Mouse (Mus musculus) left cerebral cortex, adult 11 months (tissue): ENCODE results near the gene Gm20388.

Source experiments
- DNase-seq: peaks from one replicate; pipeline ENCODE4 v3.0.0; 2022; ENCODE audit warnings: low spot score

Gm20388 gene

GRCm38 (mm10) chr8:124077998-124078397, 4167.4 kb downstream of the Gm20388 start:
- no peak for DNase-seq

GRCm38 (mm10) chr8:124078969-124079368, 4168.3 kb downstream of the Gm20388 start:
- no peak for DNase-seq

GRCm38 (mm10) chr8:124080467-124081326, 4170.1 kb downstream of the Gm20388 start:
- DNase-seq: no peak

DNA sequence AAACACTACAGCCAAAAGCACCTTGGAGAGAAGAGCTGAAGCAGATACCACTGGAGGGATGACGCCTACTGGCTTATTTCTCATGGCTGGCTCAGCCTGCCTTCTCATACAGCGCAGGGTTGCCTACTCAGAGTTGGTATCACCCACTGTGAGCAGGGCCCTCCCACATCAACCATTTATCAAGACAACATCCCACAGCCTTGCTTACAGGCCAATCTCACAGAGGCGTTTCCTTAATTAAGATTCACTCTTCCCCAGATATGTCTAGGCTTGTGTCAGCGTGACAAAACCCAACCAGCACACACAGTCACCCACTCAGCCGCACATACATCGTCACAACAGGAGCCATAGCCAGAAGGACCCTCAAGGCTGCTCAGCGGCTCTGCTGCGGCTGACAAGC, 4172.0 kb downstream of the Gm20388 start:
- no peak for DNase-seq

DNA sequence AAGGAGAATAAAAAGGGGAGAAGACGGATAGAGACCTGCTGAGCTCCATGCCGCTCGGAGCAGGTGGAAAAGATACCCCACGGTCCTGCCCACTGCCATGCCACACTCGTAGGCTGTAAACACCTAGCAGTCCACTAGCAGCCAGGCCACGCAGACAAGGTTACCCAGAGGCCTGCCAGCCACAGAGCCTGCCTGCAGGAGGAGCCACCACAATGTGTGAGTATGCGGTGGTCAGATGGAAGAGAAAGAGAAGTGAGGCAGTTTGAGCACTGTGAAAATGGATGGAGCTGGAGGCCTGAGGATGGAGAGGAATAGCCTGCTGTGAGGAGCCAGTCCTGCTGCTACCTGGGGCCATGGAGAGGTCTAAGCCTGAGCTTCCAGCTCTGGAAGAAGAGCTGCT, 4173.0 kb downstream of the Gm20388 start:
- DNase-seq: no peak

GRCm38 (mm10) chr8:124085668-124086067, 4175.0 kb downstream of the Gm20388 start:
- DNase-seq: no peak

GRCm38 (mm10) chr8:124088092-124088613, 4177.5 kb downstream of the Gm20388 start:
- DNase-seq: no peak

GRCm38 (mm10) chr8:124089016-124089415, 4178.4 kb downstream of the Gm20388 start:
- no peak for DNase-seq

- DNase-seq: no peak
Measured at GRCm38 (mm10) chr8:124090473-124090872, 4179.8 kb downstream of the Gm20388 start.

- no peak for DNase-seq
Measured at GRCm38 (mm10) chr8:124098953-124099622, 4188.4 kb downstream of the Gm20388 start.

DNA sequence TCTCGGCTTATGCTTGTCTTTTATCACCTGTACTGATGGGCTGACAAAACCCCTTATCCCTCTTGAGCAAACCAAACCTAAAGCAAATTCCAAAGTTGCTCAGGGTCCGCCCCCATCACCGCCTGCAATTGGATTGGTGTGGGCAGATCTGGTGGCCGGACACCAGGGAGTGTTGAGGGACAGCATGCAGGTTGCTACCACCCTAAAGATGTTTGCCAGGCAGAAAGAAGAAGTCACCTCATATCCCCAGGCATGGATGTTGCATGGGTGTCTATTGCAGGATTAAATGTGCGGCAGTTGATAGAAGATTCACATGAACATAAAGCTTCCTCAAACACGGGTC, 4189.0 kb downstream of the Gm20388 start:
- no peak for DNase-seq

- no peak for DNase-seq
Measured at GRCm38 (mm10) chr8:124105869-124106268, 4195.2 kb downstream of the Gm20388 start.

DNA sequence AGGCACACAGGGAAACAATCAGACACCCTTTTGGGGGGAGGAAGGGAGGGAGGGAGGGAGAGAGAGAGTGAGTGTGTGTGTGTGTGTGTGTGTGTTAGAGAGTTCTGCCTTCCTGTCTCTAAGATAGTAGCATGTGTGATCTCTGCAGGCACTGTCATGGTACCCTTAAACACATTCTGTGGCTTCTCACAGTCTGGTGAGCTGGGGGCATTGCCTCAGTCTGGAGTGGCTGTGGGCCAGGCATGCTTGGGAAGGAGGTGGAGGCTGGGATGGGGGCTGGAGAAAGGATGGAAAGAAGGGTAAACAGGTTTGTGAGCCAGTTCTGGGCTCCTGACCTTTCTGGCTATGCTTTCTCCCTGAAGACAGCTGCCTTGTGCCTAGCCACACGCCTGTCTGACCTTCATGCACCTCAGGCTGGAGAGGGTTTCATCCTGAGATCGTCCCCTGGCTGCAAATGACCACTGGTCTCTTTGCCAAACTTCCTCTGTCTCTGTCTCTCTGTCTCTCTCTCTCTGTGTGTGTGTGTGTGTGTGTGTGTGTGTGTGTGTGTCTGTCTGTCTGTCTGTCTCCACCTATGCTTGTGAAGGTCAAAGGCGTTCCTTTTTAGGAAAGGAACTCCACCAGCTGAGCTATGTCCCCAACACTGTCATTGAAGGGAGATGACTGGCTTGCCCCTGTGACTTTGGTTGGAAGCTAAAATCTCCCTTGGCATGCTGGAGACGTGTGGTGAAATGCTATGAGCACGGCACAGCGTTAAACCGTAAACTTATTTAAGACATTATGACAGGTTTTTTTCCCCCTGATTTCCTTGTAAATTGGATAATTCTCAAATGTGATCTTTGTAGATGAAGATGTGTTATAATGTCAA, 4195.9 kb downstream of the Gm20388 start:
- DNase-seq: no peak

- DNase-seq: no peak
Measured at GRCm38 (mm10) chr8:124113108-124113507, 4202.5 kb downstream of the Gm20388 start.

DNA sequence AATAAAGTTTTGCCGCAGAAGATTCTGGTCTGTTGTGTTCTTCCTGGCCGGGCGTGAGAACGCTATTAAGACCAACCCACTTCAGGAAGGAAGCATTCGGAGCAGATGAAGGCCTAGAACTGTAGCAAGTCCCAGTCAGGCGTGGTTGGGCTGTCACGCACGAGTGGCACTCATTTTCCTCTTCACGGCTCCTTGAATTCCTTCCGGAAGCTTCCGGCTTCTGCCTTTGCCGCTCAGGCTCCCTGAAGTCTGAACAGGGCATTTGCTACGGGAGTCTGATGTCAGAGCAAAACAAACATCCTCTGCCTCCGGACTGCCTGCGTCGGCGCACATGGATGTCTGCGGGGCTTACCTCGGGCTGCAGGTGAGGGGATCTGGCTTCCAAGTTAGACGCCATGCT, 4214.6 kb downstream of the Gm20388 start:
- no peak for DNase-seq

- no peak for DNase-seq
Measured at GRCm38 (mm10) chr8:124137261-124137660, 4226.6 kb downstream of the Gm20388 start.

- no peak for DNase-seq
Measured at GRCm38 (mm10) chr8:124140211-124140790, 4229.7 kb downstream of the Gm20388 start.

DNA sequence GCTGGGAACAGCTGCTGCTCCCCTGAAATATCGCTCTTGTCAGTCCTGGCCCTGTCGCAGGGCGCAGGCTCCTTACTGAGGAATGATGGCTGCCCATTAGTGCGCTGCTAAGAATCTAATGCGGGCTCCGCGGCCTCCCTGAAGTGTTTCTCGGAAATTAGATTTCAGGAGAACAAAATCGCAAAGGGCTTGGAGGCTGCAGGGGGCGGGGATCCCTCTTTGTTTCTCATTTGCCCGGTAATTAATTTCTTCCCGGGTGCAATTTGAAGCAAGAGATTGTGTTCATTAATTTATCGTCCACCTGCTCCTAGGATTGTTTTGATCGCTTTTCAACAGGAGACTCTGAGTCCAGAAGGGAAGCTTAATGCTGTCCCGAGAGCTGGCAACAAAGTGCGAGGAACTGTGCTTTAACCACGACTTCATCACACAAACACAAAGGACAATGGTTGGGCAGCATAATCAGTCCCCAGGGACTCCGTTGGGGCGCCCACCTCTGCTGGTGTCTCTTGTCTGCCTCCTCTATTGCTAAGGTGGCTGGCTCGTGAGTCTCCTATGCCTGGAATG, 4230.3 kb downstream of the Gm20388 start:
- DNase-seq: no peak

DNA sequence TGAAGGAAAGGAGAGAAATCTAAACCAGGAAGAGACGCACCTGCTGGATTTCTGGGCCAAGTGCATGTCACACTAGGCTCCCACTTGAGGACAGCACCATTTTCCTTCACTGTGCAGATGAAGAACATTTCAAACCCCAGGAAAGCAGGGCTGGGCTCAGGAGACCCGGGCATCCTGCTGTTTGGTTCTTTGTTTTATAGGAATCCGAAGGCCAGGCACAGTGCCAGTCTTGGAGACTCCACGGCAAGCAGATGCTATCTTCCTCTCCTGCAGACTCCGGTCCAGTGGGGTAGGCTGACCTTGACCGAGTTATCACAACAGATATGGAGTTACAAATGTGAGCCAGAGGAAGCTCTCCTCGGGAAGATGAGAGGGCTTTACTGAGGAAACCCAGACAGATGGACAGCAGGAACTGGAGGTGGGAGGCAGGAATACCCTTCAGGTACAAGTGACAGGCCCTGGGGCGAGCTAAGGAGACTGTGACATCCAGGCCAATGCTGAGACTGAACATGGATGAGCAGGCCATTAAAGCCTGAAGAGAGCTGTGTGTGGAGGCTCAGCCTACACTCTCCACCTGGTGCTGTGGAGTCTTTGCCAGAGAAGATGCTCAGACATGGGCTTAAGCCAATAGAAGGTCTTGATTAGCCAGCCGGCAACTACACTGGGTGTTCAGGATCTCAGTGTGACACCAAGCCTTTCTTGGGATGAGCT, 4231.2 kb downstream of the Gm20388 start:
- no peak for DNase-seq

- no peak for DNase-seq
Measured at GRCm38 (mm10) chr8:124143003-124143402, 4232.4 kb downstream of the Gm20388 start.
